ENCODE assay signal across 8 mouse cellular contexts in the genomic region with DNA sequence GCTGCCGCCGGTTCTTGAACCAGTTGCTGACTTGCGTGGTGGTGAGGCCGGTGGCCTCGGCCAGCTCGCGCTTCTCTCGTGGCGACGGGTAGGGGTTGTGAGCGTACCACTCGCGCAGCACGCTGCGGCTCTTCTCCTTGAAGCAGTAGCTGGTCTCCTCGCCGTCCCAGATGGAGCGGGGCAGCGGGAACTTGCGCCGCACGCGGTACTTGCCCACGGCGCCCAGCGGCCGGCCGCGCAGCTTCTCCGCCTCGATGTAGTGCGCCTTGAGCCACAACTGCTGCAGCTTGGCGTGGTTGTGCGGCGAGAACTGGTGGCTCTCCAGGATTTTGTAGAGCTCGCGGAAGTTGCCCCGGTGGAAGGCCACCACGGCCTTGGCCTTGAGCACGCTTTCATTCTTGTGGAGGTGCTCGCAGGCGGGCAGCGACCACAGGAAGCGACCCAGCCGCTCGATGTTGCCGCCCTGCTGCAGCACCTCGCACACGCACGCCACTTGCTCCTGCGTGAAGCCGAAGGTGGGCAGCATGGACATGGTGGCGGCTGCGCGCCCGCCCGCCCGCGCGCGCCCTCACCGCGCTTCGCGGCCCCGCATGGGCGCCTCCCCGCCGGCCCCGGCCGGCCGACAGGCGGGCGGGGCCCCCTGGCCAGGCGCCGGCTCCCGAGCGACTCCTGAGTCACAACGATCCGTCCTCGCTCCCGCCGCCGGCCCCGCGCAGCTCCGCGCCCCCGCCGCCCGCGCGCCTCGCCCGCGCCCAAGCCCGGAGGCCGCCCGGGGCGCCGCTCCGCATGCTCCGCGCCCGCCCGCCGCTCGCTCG. TPM values are rescaled to one million over a fixed set of nuclear protein-coding genes. Genes with fewer than 3 reads are reported as not detected.
DNase-seq lines count a peak whose midpoint lies in the region; ATAC-seq and TF ChIP-seq lines count a peak whose summit lies in the region.

No protein-coding gene starts in this region.

- H3K9me3 ChIP-seq in hindbrain, embryonic 12.5 days (replicated peaks): no peaks in the 10 kb centered on the region

- intact Hi-C loops in left cerebral cortex, postnatal 14 days (cut with DNase I): loop anchor here (5.0 kb wide), 3 partner anchors 65 to 200 kb away; no protein-coding TSS in a partner anchor

- DNase-seq in liver, adult 2 months (ENCODE audit: extremely low read depth, low read depth, low spot score): no peak
- DNase-seq in liver: no peak
- DNase-seq in embryo, embryonic 11 days: peak; percentile 65
- peak; percentile 51 for DNase-seq in mesoderm, embryonic 11.5 days (ENCODE audit: low read depth, low spot score)
- DNase-seq in spleen, postnatal 10 days (ENCODE audit: low spot score in 2 of 2): no peak
- no peak for DNase-seq in right cerebral cortex, postnatal 10 days (ENCODE audit: low spot score in 2 of 2)
- DNase-seq in left cerebral cortex, postnatal 14 days (ENCODE audit: low spot score in 2 of 2): no peak

- H3K4me3 ChIP-seq in liver, adult 2 months (ENCODE audit: insufficient read depth, low read depth, low read length): peak overlapping the region; percentile 32; the same call in 1 of the 2 replicates
- peak overlapping the region; percentile 43 for H3K4me3 ChIP-seq in hindbrain, embryonic 12.5 days

- peaks cover 43% of the 10 kb centered on the region for H3K27me3 ChIP-seq in liver, adult 2 months (ENCODE audit: control insufficient read depth, insufficient read depth, low read length)
- H3K27me3 ChIP-seq in hindbrain, embryonic 12.5 days: peaks cover 95% of the 10 kb centered on the region

- H3K4me2 ChIP-seq in hindbrain, embryonic 12.5 days (replicated peaks): peak overlapping the region; percentile 62

- no peak for TF ChIP-seq POLR2A in liver, adult 2 months (IDR thresholded peaks at IDR 0.05; ENCODE audit: extremely low read depth, insufficient read depth, low read length)

- peak; percentile 14; the same call in 1 of the 2 replicates for ATAC-seq in hindbrain, embryonic 12.5 days (ENCODE audit: low FRiP score)

- H3K9ac ChIP-seq in liver, adult 2 months (ENCODE audit: low read depth, low read length): no peak overlapping the region
- H3K9ac ChIP-seq in hindbrain, embryonic 12.5 days: peak overlapping the region; percentile 67

- no peaks in the 10 kb centered on the region for H3K4me1 ChIP-seq in liver, adult 2 months (ENCODE audit: control insufficient read depth, insufficient read depth, low read length)
- H3K4me1 ChIP-seq in hindbrain, embryonic 12.5 days: peaks cover 28% of the 10 kb centered on the region

- H3K27ac ChIP-seq in liver, adult 2 months (replicated peaks; ENCODE audit: insufficient read depth, low read depth, low read length): no peak overlapping the region
- peak overlapping the region; percentile 79 for H3K27ac ChIP-seq in hindbrain, embryonic 12.5 days

- 5% methylated on average over 109 of the region's 109 CpGs for WGBS in liver, adult 2 months
- WGBS in hindbrain, embryonic 12.5 days: under 1% methylated on average over 88 of the region's 109 CpGs

- H3K79me2 ChIP-seq in liver, adult 2 months (ENCODE audit: control insufficient read depth, insufficient read depth, low read length): no peaks in the 10 kb centered on the region

- no peak for TF ChIP-seq CTCF in liver, adult 2 months (IDR thresholded peaks at IDR 0.05; ENCODE audit: low read depth, low read length)

- no peaks in the 10 kb centered on the region for H3K36me3 ChIP-seq in liver, adult 2 months (ENCODE audit: control insufficient read depth, insufficient read depth, low read length)
- no peaks in the 10 kb centered on the region for H3K36me3 ChIP-seq in hindbrain, embryonic 12.5 days

RNA-seq across cellular contexts. Expression of a gene that starts 0.4 kb away (rescaled TPM):
- total RNA-seq in liver, adult 2 months (2014; rRNA removed): not detected in 2 replicates
- not detected in 2 replicates for polyA plus RNA-seq in liver, adult 2 months (2012; rRNA removed)
- 12.5 and 15.3 TPM in 2 replicates for polyA plus RNA-seq in hindbrain, embryonic 12.5 days (2016; fragmentation: Nextera tagmentation; extraction: Ambion mirVana)
- total RNA-seq in left cerebral cortex, postnatal 14 days (2021): under 1 TPM; 0.53 to 0.90 TPM

Comparison
In these comparisons a context has a peak if more than half of its experiments do, and no peak if none do; other contexts are left out.
1. DNase-seq: peak in embryo, embryonic 11 days (single experiment) and mesoderm, embryonic 11.5 days (single experiment); none in liver, adult 2 months (single experiment), liver (single experiment), spleen, postnatal 10 days (0 of 2), right cerebral cortex, postnatal 10 days (0 of 2) and left cerebral cortex, postnatal 14 days (0 of 2).